Mouse (Mus musculus) embryo, embryonic 9.5 days (tissue): Measurements from ENCODE around the gene Asb1.

ENCODE experiments used
- DNase-seq: peaks from one replicate; pipeline ENCODE4 v3.0.0-alpha.2; 2017; ENCODE audit errors: extremely low spot score

Asb1 gene

DNA sequence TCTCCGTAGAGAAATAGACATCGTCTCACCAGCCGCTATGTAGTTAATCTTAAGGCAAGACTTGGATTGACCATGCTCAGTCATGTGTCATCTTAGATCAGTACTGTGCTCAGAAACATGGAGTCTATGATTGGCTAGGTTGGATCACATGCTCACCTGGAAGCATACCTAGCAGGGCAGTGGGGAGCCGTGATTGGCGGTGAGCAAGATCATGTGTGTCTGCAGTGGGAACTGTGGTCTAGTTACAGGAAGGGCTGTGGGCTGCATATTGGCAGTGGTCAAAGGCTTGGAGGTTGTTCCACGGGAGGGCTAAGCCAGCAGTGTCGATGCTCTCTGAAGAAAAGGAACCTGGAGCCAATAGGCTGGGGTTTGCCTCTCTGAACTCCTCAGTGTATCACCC is 66.4 kb downstream of the Asb1 start:
- DNase-seq = no peak

- DNase-seq = no peak
Measured at GRCm38 (mm10) chr1:91607141-91607540, 66.8 kb downstream of the Asb1 start.
